Mouse (Mus musculus): Measurements from ENCODE around the gene Large1. TPM values are rescaled to one million over a fixed set of nuclear protein-coding genes. Genes with fewer than 3 reads are reported as not detected.
"Not testable (repeated sequence)": the region's sequence is repeated elsewhere in the genome, so short reads cannot be mapped to it uniquely, and the experiment has no call there.

The Large1 gene
- 5.6 and 7.7 TPM in 2 replicates for polyA plus RNA-seq (2015; fragmentation: Nextera tagmentation; extraction: Ambion mirVana)

DNA sequence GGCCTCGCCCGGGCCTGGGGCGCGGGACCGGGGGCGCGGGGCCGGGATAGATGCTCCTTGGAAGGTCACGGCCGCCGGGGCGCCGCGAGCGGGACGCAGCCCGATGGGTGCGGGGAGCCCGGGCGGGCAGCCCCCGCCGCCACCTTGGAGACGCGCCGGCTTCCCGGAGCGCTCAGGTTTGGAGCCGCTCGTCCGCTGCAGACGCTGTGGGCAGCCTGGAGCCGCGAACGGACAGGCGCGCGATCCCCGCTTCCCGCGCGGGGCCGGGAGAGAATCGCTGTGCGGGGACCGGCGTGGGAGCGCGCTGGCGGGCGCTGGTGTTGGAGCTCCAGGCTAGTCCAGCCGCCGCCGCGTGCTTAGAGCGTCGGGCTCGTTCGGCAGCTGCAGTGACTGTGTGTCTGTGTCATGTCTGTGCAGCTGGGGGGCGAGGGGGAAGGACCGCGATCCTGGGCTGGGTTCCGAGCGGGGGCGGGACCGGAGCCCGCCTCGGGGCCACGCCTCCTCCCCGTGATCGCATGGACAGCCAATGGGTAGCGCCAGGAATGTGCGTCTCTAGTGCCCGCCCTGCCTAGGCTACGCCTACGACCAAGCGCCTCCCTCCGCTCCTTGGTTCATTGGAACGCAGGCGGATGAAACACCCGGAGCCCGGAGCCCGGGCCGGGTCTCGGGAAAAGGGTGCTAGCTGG lies at the start of gene Large1:
Gene Large1 (minus strand): TSS at position 433 of the 686 bp plus-strand sequence.
- Histone ChIP-seq H3K27ac (ENCODE audit: low read length) (peak within 1 kb of the TSS; percentile 95), H3K27me3 (ENCODE audit: control insufficient read depth, insufficient read depth, low read length) (no peaks in the 10 kb centered on the region), H3K4me2 (ENCODE audit: low read depth, low read length) (peak within 1 kb of the TSS; percentile 90), H3K4me3 (ENCODE audit: low read length) (peak within 1 kb of the TSS; percentile 90), H3K9ac (ENCODE audit: low read length) (peak within 1 kb of the TSS; percentile 94), H3K9me3 (replicated peaks; ENCODE audit: control insufficient read depth, low read length) (no peaks in the 10 kb centered on the region), H3K4me1 (ENCODE audit: control insufficient read depth, insufficient read depth, low read length) (peaks cover 21% of the 10 kb centered on the region), H3K36me3 (ENCODE audit: control insufficient read depth, insufficient read depth) (no peaks in the 10 kb centered on the region)
- peak; percentile 99 for ATAC-seq (replicated peaks; ENCODE audit: extremely low read depth, insufficient read depth, low FRiP score)
- under 1% methylated on average over 80 of the region's 84 CpGs for WGBS

DNA sequence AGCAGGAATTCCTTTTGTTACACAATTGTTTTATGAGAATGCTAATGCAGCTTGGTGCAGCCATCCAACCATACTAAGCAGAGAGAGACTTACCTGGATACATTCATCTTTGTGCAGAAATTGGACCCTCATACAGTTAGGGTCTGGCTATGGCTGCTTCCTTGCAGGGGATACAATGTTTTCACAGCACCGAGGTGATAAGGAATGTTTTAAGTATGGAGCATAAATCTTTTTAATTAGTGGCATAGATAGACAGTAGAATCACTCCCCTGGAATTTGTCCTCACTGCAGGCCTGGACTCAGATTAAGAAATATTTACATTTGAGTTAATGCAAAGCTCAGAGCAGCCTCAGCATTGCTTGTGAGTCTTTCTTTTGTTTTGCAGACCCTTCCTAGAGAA lies 47.0 kb upstream of the Large1 start:
- ATAC-seq (replicated peaks; ENCODE audit: extremely low read depth, insufficient read depth, low FRiP score) = no peak
- H3K27me3 ChIP-seq (ENCODE audit: control insufficient read depth, insufficient read depth, low read length) = no peaks in the 10 kb centered on the region
- no peak overlapping the region for H3K27ac ChIP-seq (ENCODE audit: low read length)
- H3K4me3 ChIP-seq (ENCODE audit: low read length) = no peak overlapping the region
- no peaks in the 10 kb centered on the region for H3K36me3 ChIP-seq (ENCODE audit: control insufficient read depth, insufficient read depth)
- no peak overlapping the region for H3K4me2 ChIP-seq (ENCODE audit: low read depth, low read length)
- no peak overlapping the region for H3K9ac ChIP-seq (ENCODE audit: low read length)
- no peaks in the 10 kb centered on the region for H3K9me3 ChIP-seq (replicated peaks; ENCODE audit: control insufficient read depth, low read length)
- H3K4me1 ChIP-seq (ENCODE audit: control insufficient read depth, insufficient read depth, low read length) = no peaks in the 10 kb centered on the region
- WGBS = 26% methylated on average over 1 of the region's 1 CpGs

DNA sequence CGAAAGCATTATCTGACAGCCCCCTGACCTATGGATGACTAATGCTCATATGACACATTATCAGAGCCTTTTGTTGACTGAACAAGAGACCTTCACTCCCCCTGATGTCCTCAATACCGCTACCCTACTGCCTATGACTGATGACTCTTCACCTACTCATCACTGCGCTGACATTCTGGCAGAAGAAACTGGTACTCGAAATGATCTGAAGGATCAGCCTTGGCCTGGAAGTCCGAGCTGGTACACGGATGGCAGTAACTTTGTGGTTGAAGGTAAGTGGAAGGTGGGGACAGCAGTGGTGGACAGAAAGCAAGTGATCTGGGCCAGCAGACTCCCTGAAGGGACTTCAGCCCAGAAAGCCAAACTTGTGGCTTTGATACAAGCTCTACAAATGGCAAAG lies 19.7 kb upstream of the Large1 start:
- not testable (repeated sequence) for H3K4me3 ChIP-seq (ENCODE audit: low read length); H3K9ac ChIP-seq (ENCODE audit: low read length); H3K27me3 ChIP-seq (ENCODE audit: control insufficient read depth, insufficient read depth, low read length); H3K9me3 ChIP-seq (replicated peaks; ENCODE audit: control insufficient read depth, low read length); H3K4me2 ChIP-seq (ENCODE audit: low read depth, low read length); H3K4me1 ChIP-seq (ENCODE audit: control insufficient read depth, insufficient read depth, low read length); ATAC-seq (replicated peaks; ENCODE audit: extremely low read depth, insufficient read depth, low FRiP score); H3K27ac ChIP-seq (ENCODE audit: low read length); H3K36me3 ChIP-seq (ENCODE audit: control insufficient read depth, insufficient read depth)
- WGBS = 70% methylated on average over 6 of the region's 6 CpGs

DNA sequence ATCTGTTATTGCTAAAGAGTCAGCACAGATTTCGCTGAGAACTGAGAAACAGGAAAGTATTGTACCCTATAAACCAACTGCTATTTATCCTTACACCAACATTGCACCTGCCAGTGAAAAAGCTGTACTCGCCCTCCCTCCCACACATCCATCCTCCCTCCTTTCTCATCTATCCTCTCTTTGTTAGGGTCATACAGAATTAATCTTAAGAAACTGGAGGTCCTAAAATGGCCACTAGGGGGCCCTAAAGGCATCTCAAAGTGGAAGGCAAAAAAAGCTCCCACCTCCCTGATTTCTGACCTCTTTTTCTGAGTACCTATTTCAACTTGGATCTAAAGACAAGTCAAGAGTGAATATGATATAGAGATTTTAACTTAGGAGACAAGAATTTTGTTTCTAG lies 2.6 kb upstream of the Large1 start:
- Histone ChIP-seq H3K36me3 (ENCODE audit: control insufficient read depth, insufficient read depth) (no peaks in the 10 kb centered on the region), H3K4me2 (ENCODE audit: low read depth, low read length) (no peak overlapping the region), H3K27me3 (ENCODE audit: control insufficient read depth, insufficient read depth, low read length) (no peaks in the 10 kb centered on the region), H3K4me1 (ENCODE audit: control insufficient read depth, insufficient read depth, low read length) (peaks cover 17% of the 10 kb centered on the region), H3K4me3 (ENCODE audit: low read length) (no peak overlapping the region), H3K27ac (ENCODE audit: low read length) (no peak overlapping the region), H3K9me3 (replicated peaks; ENCODE audit: control insufficient read depth, low read length) (no peaks in the 10 kb centered on the region), H3K9ac (ENCODE audit: low read length) (no peak overlapping the region)
- ATAC-seq (replicated peaks; ENCODE audit: extremely low read depth, insufficient read depth, low FRiP score) = no peak
- 28% methylated on average over 2 of the region's 2 CpGs for WGBS

DNA sequence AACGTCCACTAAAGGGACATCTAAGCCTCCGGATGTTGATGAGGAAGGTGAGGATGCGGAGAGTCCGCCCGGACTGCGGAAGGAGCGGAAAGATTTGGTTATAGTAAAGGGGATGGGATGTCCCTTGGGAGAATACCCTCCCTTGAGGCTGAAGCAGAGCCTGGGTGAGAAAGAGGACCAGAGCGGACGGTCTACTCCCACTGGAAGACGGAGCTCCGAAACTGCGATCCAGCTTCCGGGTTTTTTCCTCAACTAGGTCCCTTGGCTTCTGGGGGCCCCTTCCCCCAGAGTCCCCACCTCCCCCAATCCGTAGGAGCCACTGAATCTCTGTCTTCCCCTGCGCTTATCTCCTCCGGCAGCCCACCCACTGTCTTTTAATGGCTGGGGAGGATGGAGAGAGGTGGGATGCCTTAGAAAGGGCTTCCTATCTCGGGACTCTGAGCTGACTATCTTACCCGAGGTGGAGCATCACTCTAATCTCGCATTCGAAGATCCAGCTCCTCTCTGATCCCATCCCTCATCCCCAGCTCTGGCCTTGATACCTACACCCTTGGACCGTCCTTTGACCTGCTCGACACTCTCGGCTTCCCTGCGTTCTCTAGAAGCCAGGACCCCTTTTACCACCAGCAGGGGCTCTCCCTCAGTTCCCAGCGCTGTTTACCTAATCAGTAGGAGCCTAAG lies 1.0 kb upstream of the Large1 start:
- Histone ChIP-seq H3K27ac (ENCODE audit: low read length) (peak overlapping the region; percentile 82), H3K36me3 (ENCODE audit: control insufficient read depth, insufficient read depth) (no peaks in the 10 kb centered on the region), H3K9ac (ENCODE audit: low read length) (peak overlapping the region; percentile 79), H3K4me2 (ENCODE audit: low read depth, low read length) (peak overlapping the region; percentile 90), H3K4me3 (ENCODE audit: low read length) (peak overlapping the region; percentile 90), H3K4me1 (ENCODE audit: control insufficient read depth, insufficient read depth, low read length) (peaks cover 21% of the 10 kb centered on the region), H3K9me3 (replicated peaks; ENCODE audit: control insufficient read depth, low read length) (no peaks in the 10 kb centered on the region), H3K27me3 (ENCODE audit: control insufficient read depth, insufficient read depth, low read length) (no peaks in the 10 kb centered on the region)
- no peak; the same call in 1 of the 2 replicates for ATAC-seq (replicated peaks; ENCODE audit: extremely low read depth, insufficient read depth, low FRiP score)
- WGBS = under 1% methylated on average over 25 of the region's 25 CpGs

DNA sequence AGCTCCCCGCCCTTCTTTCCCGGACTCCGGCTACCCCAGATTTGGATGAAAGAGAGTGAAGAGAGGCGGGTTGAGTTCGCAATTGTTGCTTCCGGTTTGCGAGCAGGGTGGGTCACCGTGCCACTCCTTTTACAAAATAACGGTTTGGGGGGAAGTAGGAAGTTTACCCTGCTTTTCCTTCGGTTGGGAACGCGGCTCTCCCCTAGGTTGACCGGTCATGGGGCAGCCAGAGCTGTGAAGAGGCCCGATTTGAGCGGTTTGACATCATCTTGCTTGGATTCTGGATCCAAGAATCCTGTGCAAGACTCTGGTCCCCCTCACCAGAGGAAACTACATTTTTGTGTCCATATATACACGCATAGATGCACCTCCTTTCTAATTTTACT lies 447 bp upstream of the Large1 start:
- under 1% methylated on average over 16 of the region's 16 CpGs for WGBS
- Histone ChIP-seq H3K27me3 (ENCODE audit: control insufficient read depth, insufficient read depth, low read length) (no peaks in the 10 kb centered on the region), H3K36me3 (ENCODE audit: control insufficient read depth, insufficient read depth) (no peaks in the 10 kb centered on the region), H3K4me1 (ENCODE audit: control insufficient read depth, insufficient read depth, low read length) (peaks cover 21% of the 10 kb centered on the region), H3K9ac (ENCODE audit: low read length) (peak overlapping the region; percentile 79), H3K27ac (ENCODE audit: low read length) (peak overlapping the region; percentile 82), H3K9me3 (replicated peaks; ENCODE audit: control insufficient read depth, low read length) (no peaks in the 10 kb centered on the region), H3K4me2 (ENCODE audit: low read depth, low read length) (peak overlapping the region; percentile 90), H3K4me3 (ENCODE audit: low read length) (peak overlapping the region; percentile 90)
- ATAC-seq (replicated peaks; ENCODE audit: extremely low read depth, insufficient read depth, low FRiP score) = peak; percentile 33

DNA sequence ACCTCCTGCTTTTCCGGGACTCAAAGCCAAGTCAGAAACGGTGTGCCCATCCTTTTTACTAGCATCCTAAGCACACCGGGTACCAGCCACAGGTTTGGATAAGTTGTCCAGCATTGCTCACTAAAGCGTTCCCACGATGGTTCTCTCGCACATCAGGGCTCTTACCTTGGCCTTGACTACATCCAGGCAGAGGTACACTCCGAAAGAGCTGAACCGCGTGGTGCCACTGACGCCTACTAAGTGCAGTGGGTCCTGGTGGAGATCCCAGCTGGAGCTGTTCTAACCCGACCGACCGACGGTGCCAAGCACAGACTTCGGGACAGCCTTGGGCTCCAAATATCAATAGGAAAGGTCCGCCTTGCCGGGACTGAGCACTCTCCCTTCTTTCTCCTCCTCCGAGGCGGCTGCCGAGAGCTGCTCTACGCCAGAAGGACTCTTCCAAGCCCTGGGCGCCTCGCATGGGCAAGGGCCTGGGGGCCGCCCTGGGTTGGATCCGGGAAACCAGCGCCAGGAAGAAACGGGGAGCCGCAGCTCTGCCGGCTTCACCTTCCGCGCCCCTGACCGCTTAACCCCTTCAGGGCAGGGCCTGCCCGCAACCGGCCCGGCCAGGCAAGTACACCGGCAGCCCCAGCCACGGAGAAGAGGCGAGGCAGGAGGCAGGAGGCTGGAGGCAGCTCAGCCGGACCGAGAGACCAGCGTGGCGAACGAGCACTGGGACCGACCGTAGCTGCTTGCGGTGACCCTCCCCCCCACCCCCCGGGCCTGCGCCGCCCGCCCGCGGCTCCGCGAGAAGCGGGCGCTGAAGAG lies 836 bp downstream of the Large1 start:
- Histone ChIP-seq H3K9me3 (replicated peaks; ENCODE audit: control insufficient read depth, low read length) (no peaks in the 10 kb centered on the region), H3K4me3 (ENCODE audit: low read length) (peak overlapping the region; percentile 90), H3K36me3 (ENCODE audit: control insufficient read depth, insufficient read depth) (no peaks in the 10 kb centered on the region), H3K4me1 (ENCODE audit: control insufficient read depth, insufficient read depth, low read length) (peaks cover 21% of the 10 kb centered on the region), H3K27me3 (ENCODE audit: control insufficient read depth, insufficient read depth, low read length) (no peaks in the 10 kb centered on the region), H3K9ac (ENCODE audit: low read length) (peak overlapping the region; percentile 94), H3K27ac (ENCODE audit: low read length) (peak overlapping the region; percentile 95), H3K4me2 (ENCODE audit: low read depth, low read length) (peak overlapping the region; percentile 73)
- WGBS = under 1% methylated on average over 56 of the region's 56 CpGs
- peak; percentile 16 for ATAC-seq (replicated peaks; ENCODE audit: extremely low read depth, insufficient read depth, low FRiP score)

DNA sequence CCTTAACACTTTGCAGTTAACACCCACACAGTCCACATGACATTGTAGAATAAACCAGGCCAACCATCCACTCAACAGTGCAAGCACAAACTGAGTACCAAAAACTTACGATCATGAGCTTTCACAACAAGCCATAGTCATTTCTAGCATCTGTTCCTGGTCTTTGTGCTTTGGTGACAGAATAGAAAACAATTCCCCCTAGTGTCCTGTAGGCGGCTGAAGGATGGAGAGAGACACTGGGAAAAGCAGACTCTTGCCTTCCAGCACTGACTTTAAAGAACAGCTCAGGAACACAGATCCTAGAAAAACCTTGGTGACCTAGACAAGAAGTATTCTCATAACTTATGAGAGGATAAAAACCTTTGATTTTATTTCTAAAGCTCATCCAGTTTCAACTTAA lies 3.0 kb downstream of the Large1 start:
- Histone ChIP-seq H3K9me3 (replicated peaks; ENCODE audit: control insufficient read depth, low read length) (no peaks in the 10 kb centered on the region), H3K4me2 (ENCODE audit: low read depth, low read length) (no peak overlapping the region), H3K4me1 (ENCODE audit: control insufficient read depth, insufficient read depth, low read length) (peaks cover 22% of the 10 kb centered on the region), H3K27me3 (ENCODE audit: control insufficient read depth, insufficient read depth, low read length) (no peaks in the 10 kb centered on the region), H3K4me3 (ENCODE audit: low read length) (no peak overlapping the region), H3K27ac (ENCODE audit: low read length) (no peak overlapping the region), H3K9ac (ENCODE audit: low read length) (no peak overlapping the region), H3K36me3 (ENCODE audit: control insufficient read depth, insufficient read depth) (no peaks in the 10 kb centered on the region)
- WGBS = 22% methylated on average over 2 of the region's 2 CpGs
- no peak for ATAC-seq (replicated peaks; ENCODE audit: extremely low read depth, insufficient read depth, low FRiP score)

Data from heart, embryonic 16.5 days (tissue).